Comparison of ENCODE assay signal across 7 mouse cellular contexts in the genomic region with DNA sequence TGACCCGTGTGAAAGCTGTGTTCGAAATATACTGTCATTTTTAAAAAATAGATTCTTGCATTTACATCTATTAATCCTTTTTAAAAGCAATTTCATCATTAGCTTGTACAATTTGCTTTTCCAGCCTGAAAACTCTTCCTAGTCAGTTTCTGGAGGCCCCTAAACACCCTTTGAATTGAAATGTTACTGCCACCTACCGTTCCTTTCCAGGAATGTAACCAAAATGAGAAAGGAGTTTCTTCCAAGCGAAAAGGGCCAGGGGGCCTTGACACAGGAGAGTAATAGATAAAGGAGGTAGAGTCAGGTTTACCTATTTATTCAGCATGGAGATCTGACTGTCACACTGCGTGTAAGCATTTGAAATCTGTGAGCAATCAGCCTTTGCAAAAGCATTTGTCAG.
A peak's percentile ranks its signal among the peaks of the same experiment; 100 is the strongest.
DNase-seq lines count a peak whose midpoint lies in the region; ATAC-seq and TF ChIP-seq lines count a peak whose summit lies in the region.

No protein-coding gene starts in this region.

- no peaks in the 10 kb centered on the region for H3K9me3 ChIP-seq in limb, embryonic 11.5 days (ENCODE audit: control insufficient read depth, low read length)
- no peaks in the 10 kb centered on the region for H3K9me3 ChIP-seq in limb, embryonic 10.5 days (replicated peaks)
- H3K9me3 ChIP-seq in forebrain, embryonic 14.5 days (replicated peaks; ENCODE audit: control insufficient read depth, low read length), result no peaks in the 10 kb centered on the region
- H3K9me3 ChIP-seq in intestine, postnatal 0 days (ENCODE audit: control insufficient read depth), result no peaks in the 10 kb centered on the region
- no peaks in the 10 kb centered on the region for H3K9me3 ChIP-seq in midbrain, embryonic 12.5 days

- H3K36me3 ChIP-seq in limb, embryonic 11.5 days (ENCODE audit: control insufficient read depth, insufficient read depth, low read length), result no peaks in the 10 kb centered on the region
- H3K36me3 ChIP-seq in limb, embryonic 10.5 days, result no peaks in the 10 kb centered on the region
- H3K36me3 ChIP-seq in forebrain, embryonic 14.5 days (ENCODE audit: control insufficient read depth, insufficient read depth, low read length), result no peaks in the 10 kb centered on the region
- H3K36me3 ChIP-seq in intestine, postnatal 0 days (ENCODE audit: control insufficient read depth, insufficient read depth), result no peaks in the 10 kb centered on the region
- no peaks in the 10 kb centered on the region for H3K36me3 ChIP-seq in midbrain, embryonic 12.5 days

- 26% methylated on average over 5 of the region's 5 CpGs for WGBS in limb, embryonic 11.5 days
- WGBS in limb, embryonic 10.5 days, result 29% methylated on average over 5 of the region's 5 CpGs
- 19% methylated on average over 5 of the region's 5 CpGs for WGBS in forebrain, embryonic 14.5 days
- WGBS in intestine, postnatal 0 days, result 31% methylated on average over 5 of the region's 5 CpGs
- 19% methylated on average over 5 of the region's 5 CpGs for WGBS in midbrain, embryonic 12.5 days

- H3K9ac ChIP-seq in limb, embryonic 11.5 days (ENCODE audit: low read length), result no peak overlapping the region
- H3K9ac ChIP-seq in forebrain, embryonic 14.5 days (ENCODE audit: low read length), result 0 out of 2 replicates have a peak overlapping the region, but pooled peaks have one; percentile 4
- no peak overlapping the region for H3K9ac ChIP-seq in intestine, postnatal 0 days (ENCODE audit: low read depth, low read length)
- no peak overlapping the region for H3K9ac ChIP-seq in midbrain, embryonic 12.5 days (replicated peaks)

- H3K27me3 ChIP-seq in limb, embryonic 11.5 days (ENCODE audit: control insufficient read depth, insufficient read depth, low read length), result no peaks in the 10 kb centered on the region
- H3K27me3 ChIP-seq in limb, embryonic 10.5 days (ENCODE audit: low read depth, poor library complexity, severe bottlenecking), result no peaks in the 10 kb centered on the region
- H3K27me3 ChIP-seq in forebrain, embryonic 14.5 days (replicated peaks; ENCODE audit: control insufficient read depth, insufficient read depth, low read length), result no peaks in the 10 kb centered on the region
- H3K27me3 ChIP-seq in intestine, postnatal 0 days (replicated peaks; ENCODE audit: control insufficient read depth, insufficient read depth, low read length), result no peaks in the 10 kb centered on the region
- H3K27me3 ChIP-seq in midbrain, embryonic 12.5 days, result peaks cover 10% of the 10 kb centered on the region

- peaks cover 4% of the 10 kb centered on the region; the same call in 1 of the 2 replicates for H3K4me1 ChIP-seq in limb, embryonic 11.5 days (ENCODE audit: control insufficient read depth, insufficient read depth, low read length)
- H3K4me1 ChIP-seq in limb, embryonic 10.5 days, result peaks cover 14% of the 10 kb centered on the region
- peaks cover 6% of the 10 kb centered on the region; the same call in 1 of the 2 replicates for H3K4me1 ChIP-seq in forebrain, embryonic 14.5 days (ENCODE audit: control insufficient read depth, insufficient read depth, low read length)
- H3K4me1 ChIP-seq in intestine, postnatal 0 days (replicated peaks; ENCODE audit: control insufficient read depth, insufficient read depth, low read length), result no peaks in the 10 kb centered on the region
- H3K4me1 ChIP-seq in midbrain, embryonic 12.5 days, result peaks cover 11% of the 10 kb centered on the region

- peak; percentile 75 for TF ChIP-seq CTCF in intestine, postnatal 0 days (IDR thresholded peaks at IDR 0.05; ENCODE audit: low read depth)

- H3K27ac ChIP-seq in limb, embryonic 11.5 days (replicated peaks; ENCODE audit: low read depth, low read length), result no peak overlapping the region
- H3K27ac ChIP-seq in limb, embryonic 10.5 days, result no peak overlapping the region
- no peak overlapping the region for H3K27ac ChIP-seq in forebrain, embryonic 14.5 days (ENCODE audit: low read depth, low read length)
- no peak overlapping the region for H3K27ac ChIP-seq in intestine, postnatal 0 days (ENCODE audit: low read depth, low read length)
- H3K27ac ChIP-seq in midbrain, embryonic 12.5 days (replicated peaks), result no peak overlapping the region

- no peak overlapping the region for H3K4me3 ChIP-seq in limb, embryonic 11.5 days (ENCODE audit: low read depth, low read length)
- no peak overlapping the region for H3K4me3 ChIP-seq in limb, embryonic 10.5 days
- H3K4me3 ChIP-seq in forebrain, embryonic 14.5 days (ENCODE audit: low read depth, low read length), result no peak overlapping the region
- no peak overlapping the region for H3K4me3 ChIP-seq in intestine, postnatal 0 days (ENCODE audit: low read depth, low read length)
- no peak overlapping the region for H3K4me3 ChIP-seq in midbrain, embryonic 12.5 days

- no peak for ATAC-seq in limb, embryonic 11.5 days (ENCODE audit: insufficient number of reproducible peaks, low FRiP score, low TSS enrichment, low read depth)
- ATAC-seq in forebrain, embryonic 14.5 days, result peak; percentile 83
- no peak for ATAC-seq in intestine, postnatal 0 days
- ATAC-seq in midbrain, embryonic 12.5 days (ENCODE audit: low FRiP score, low read depth), result peak; percentile 66; the same call in 1 of the 2 replicates
- no peak for ATAC-seq in activated CD4-positive, CD25-positive, alpha-beta regulatory T cell, adult 4 months

- H3K4me2 ChIP-seq in limb, embryonic 11.5 days (ENCODE audit: low read depth, severe bottlenecking), result no peak overlapping the region
- no peak overlapping the region for H3K4me2 ChIP-seq in forebrain, embryonic 14.5 days (ENCODE audit: low read length)
- no peak overlapping the region for H3K4me2 ChIP-seq in intestine, postnatal 0 days (replicated peaks; ENCODE audit: low read depth)
- no peak overlapping the region for H3K4me2 ChIP-seq in midbrain, embryonic 12.5 days (replicated peaks)

- peak; percentile 38 for DNase-seq in limb, embryonic 11.5 days (ENCODE audit: low spot score)
- no peak for DNase-seq in limb, embryonic 10.5 days (ENCODE audit: low spot score)
- peak; percentile 78 for DNase-seq in brain, adult 2 months (ENCODE audit: low read depth, low spot score)
- DNase-seq in forebrain, embryonic 14.5 days (ENCODE audit: low spot score), result peak; percentile 87

Comparison
In these comparisons a context has a peak if more than half of its experiments do, and no peak if none do; other contexts are left out.
1. ATAC-seq: peak in forebrain, embryonic 14.5 days (single experiment) and midbrain, embryonic 12.5 days (single experiment); none in limb, embryonic 11.5 days (single experiment), intestine, postnatal 0 days (single experiment) and activated CD4-positive, CD25-positive, alpha-beta regulatory T cell, adult 4 months (single experiment).